Mouse (Mus musculus): Measurements from ENCODE around the gene Prl8a8. TPM values are rescaled to one million over a fixed set of nuclear protein-coding genes. Genes with fewer than 3 reads are reported as not detected.

The Prl8a8 gene
- total RNA-seq (2023), result not detected

GRCm38 (mm10) chr13:27513117-27513516, at the start of gene Prl8a8:
Gene Prl8a8, minus strand, starts transcription at chr13:27513217.

Other genes with a start within 250 kb of the Prl8a8 start
- not detected for gene Prl6a1, start 200.6 kb downstream of the Prl8a8 start, total RNA-seq (2023)
- gene Prl8a2, start 167.5 kb downstream of the Prl8a8 start, total RNA-seq (2023), result not detected
- not detected for gene Prl2b1, start 122.4 kb downstream of the Prl8a8 start, total RNA-seq (2023)
- gene Prl8a6, start 74.5 kb downstream of the Prl8a8 start, total RNA-seq (2023), result not detected
- gene Prl8a9, start 51.4 kb upstream of the Prl8a8 start, total RNA-seq (2023), result not detected
- not detected for gene Prl8a1, start 69.0 kb upstream of the Prl8a8 start, total RNA-seq (2023)
- not detected for gene Prl7b1, start 97.4 kb upstream of the Prl8a8 start, total RNA-seq (2023)
- not detected for gene Prl7a1, start 129.3 kb upstream of the Prl8a8 start, total RNA-seq (2023)
- gene Prl7a2, start 154.8 kb upstream of the Prl8a8 start, total RNA-seq (2023), result not detected
- not detected for gene Prl7d1, start 203.5 kb upstream of the Prl8a8 start, total RNA-seq (2023)

Measured in monocyte, adult 59 days (primary cell).